Mouse (Mus musculus): ENCODE data around the gene Slc38a4. TPM values are rescaled to one million over a fixed set of nuclear protein-coding genes. Genes with fewer than 3 reads are reported as not detected.

Slc38a4 gene
- total and polyA plus RNA-seq, 2 experiments: 659 to 1,197 TPM

- no peak for DNase-seq (ENCODE audit: extremely low read depth, low read depth, low spot score)
- Histone ChIP-seq H3K27ac (replicated peaks; ENCODE audit: insufficient read depth, low read depth, low read length) (no peak overlapping the region), H3K79me2 (ENCODE audit: control insufficient read depth, insufficient read depth, low read length) (no peaks in the 10 kb centered on the region), H3K9ac (ENCODE audit: low read depth, low read length) (no peak overlapping the region), H3K4me1 (ENCODE audit: control insufficient read depth, insufficient read depth, low read length) (no peaks in the 10 kb centered on the region), H3K27me3 (ENCODE audit: control insufficient read depth, insufficient read depth, low read length) (no peaks in the 10 kb centered on the region), H3K4me3 (ENCODE audit: insufficient read depth, low read depth, low read length) (no peak overlapping the region), H3K36me3 (ENCODE audit: control insufficient read depth, insufficient read depth, low read length) (no peaks in the 10 kb centered on the region)
- WGBS: 95% methylated on average over 5 of the region's 5 CpGs
- TF ChIP-seq CTCF (IDR thresholded peaks at IDR 0.05; ENCODE audit: low read depth, low read length) (no peak), POLR2A (IDR thresholded peaks at IDR 0.05; ENCODE audit: extremely low read depth, insufficient read depth, low read length) (no peak)
These were observed 81.6 kb downstream of the Slc38a4 start for GRCm38 (mm10) chr15:96974131-96974530.

GRCm38 (mm10) chr15:96973370-96973769, 82.4 kb downstream of the Slc38a4 start:
- H3K79me2 ChIP-seq (ENCODE audit: control insufficient read depth, insufficient read depth, low read length): no peaks in the 10 kb centered on the region
- H3K36me3 ChIP-seq (ENCODE audit: control insufficient read depth, insufficient read depth, low read length): no peaks in the 10 kb centered on the region
- no peak overlapping the region for H3K4me3 ChIP-seq (ENCODE audit: insufficient read depth, low read depth, low read length)
- H3K27me3 ChIP-seq (ENCODE audit: control insufficient read depth, insufficient read depth, low read length): no peaks in the 10 kb centered on the region
- H3K9ac ChIP-seq (ENCODE audit: low read depth, low read length): no peak overlapping the region
- 94% methylated on average over 4 of the region's 4 CpGs for WGBS
- DNase-seq (ENCODE audit: extremely low read depth, low read depth, low spot score): no peak
- no peak for TF ChIP-seq CTCF (IDR thresholded peaks at IDR 0.05; ENCODE audit: low read depth, low read length)
- no peak for TF ChIP-seq POLR2A (IDR thresholded peaks at IDR 0.05; ENCODE audit: extremely low read depth, insufficient read depth, low read length)
- H3K27ac ChIP-seq (replicated peaks; ENCODE audit: insufficient read depth, low read depth, low read length): no peak overlapping the region
- no peaks in the 10 kb centered on the region for H3K4me1 ChIP-seq (ENCODE audit: control insufficient read depth, insufficient read depth, low read length)

- TF ChIP-seq POLR2A (IDR thresholded peaks at IDR 0.05; ENCODE audit: extremely low read depth, insufficient read depth, low read length) (no peak), CTCF (IDR thresholded peaks at IDR 0.05; ENCODE audit: low read depth, low read length) (no peak)
- H3K9ac ChIP-seq (ENCODE audit: low read depth, low read length): no peak overlapping the region
- no peak overlapping the region for H3K27ac ChIP-seq (replicated peaks; ENCODE audit: insufficient read depth, low read depth, low read length)
- H3K36me3 ChIP-seq (ENCODE audit: control insufficient read depth, insufficient read depth, low read length): no peaks in the 10 kb centered on the region
- no peaks in the 10 kb centered on the region for H3K4me1 ChIP-seq (ENCODE audit: control insufficient read depth, insufficient read depth, low read length)
- H3K4me3 ChIP-seq (ENCODE audit: insufficient read depth, low read depth, low read length): no peak overlapping the region
- 96% methylated on average over 3 of the region's 3 CpGs for WGBS
- H3K79me2 ChIP-seq (ENCODE audit: control insufficient read depth, insufficient read depth, low read length): no peaks in the 10 kb centered on the region
- no peak for DNase-seq (ENCODE audit: extremely low read depth, low read depth, low spot score)
- H3K27me3 ChIP-seq (ENCODE audit: control insufficient read depth, insufficient read depth, low read length): no peaks in the 10 kb centered on the region
These were observed 83.0 kb downstream of the Slc38a4 start for GRCm38 (mm10) chr15:96972706-96973274.

GRCm38 (mm10) chr15:96971906-96972305, 83.8 kb downstream of the Slc38a4 start:
- 90% methylated on average over 9 of the region's 9 CpGs for WGBS
- no peaks in the 10 kb centered on the region for H3K36me3 ChIP-seq (ENCODE audit: control insufficient read depth, insufficient read depth, low read length)
- H3K9ac ChIP-seq (ENCODE audit: low read depth, low read length): no peak overlapping the region
- H3K4me3 ChIP-seq (ENCODE audit: insufficient read depth, low read depth, low read length): no peak overlapping the region
- no peaks in the 10 kb centered on the region for H3K27me3 ChIP-seq (ENCODE audit: control insufficient read depth, insufficient read depth, low read length)
- no peaks in the 10 kb centered on the region for H3K4me1 ChIP-seq (ENCODE audit: control insufficient read depth, insufficient read depth, low read length)
- no peaks in the 10 kb centered on the region for H3K79me2 ChIP-seq (ENCODE audit: control insufficient read depth, insufficient read depth, low read length)
- TF ChIP-seq POLR2A (IDR thresholded peaks at IDR 0.05; ENCODE audit: extremely low read depth, insufficient read depth, low read length): no peak
- no peak for TF ChIP-seq CTCF (IDR thresholded peaks at IDR 0.05; ENCODE audit: low read depth, low read length)
- no peak for DNase-seq (ENCODE audit: extremely low read depth, low read depth, low spot score)
- H3K27ac ChIP-seq (replicated peaks; ENCODE audit: insufficient read depth, low read depth, low read length): no peak overlapping the region

- TF ChIP-seq POLR2A (IDR thresholded peaks at IDR 0.05; ENCODE audit: extremely low read depth, insufficient read depth, low read length) (no peak), CTCF (IDR thresholded peaks at IDR 0.05; ENCODE audit: low read depth, low read length) (peak; percentile 23; the same call in 1 of the 2 replicates)
- Histone ChIP-seq H3K27me3 (ENCODE audit: control insufficient read depth, insufficient read depth, low read length) (no peaks in the 10 kb centered on the region), H3K4me1 (ENCODE audit: control insufficient read depth, insufficient read depth, low read length) (no peaks in the 10 kb centered on the region), H3K9ac (ENCODE audit: low read depth, low read length) (no peak overlapping the region), H3K27ac (replicated peaks; ENCODE audit: insufficient read depth, low read depth, low read length) (no peak overlapping the region), H3K4me3 (ENCODE audit: insufficient read depth, low read depth, low read length) (no peak overlapping the region), H3K36me3 (ENCODE audit: control insufficient read depth, insufficient read depth, low read length) (no peaks in the 10 kb centered on the region), H3K79me2 (ENCODE audit: control insufficient read depth, insufficient read depth, low read length) (no peaks in the 10 kb centered on the region)
- DNase-seq (ENCODE audit: extremely low read depth, low read depth, low spot score): peak; percentile 23
- WGBS: 77% methylated on average over 4 of the region's 4 CpGs
These were observed 86.0 kb downstream of the Slc38a4 start for GRCm38 (mm10) chr15:96969792-96970191.

- H3K9ac ChIP-seq (ENCODE audit: low read depth, low read length): no peak overlapping the region
- 92% methylated on average over 11 of the region's 11 CpGs for WGBS
- no peaks in the 10 kb centered on the region for H3K36me3 ChIP-seq (ENCODE audit: control insufficient read depth, insufficient read depth, low read length)
- DNase-seq (ENCODE audit: extremely low read depth, low read depth, low spot score): no peak
- H3K4me3 ChIP-seq (ENCODE audit: insufficient read depth, low read depth, low read length): no peak overlapping the region
- no peak for TF ChIP-seq CTCF (IDR thresholded peaks at IDR 0.05; ENCODE audit: low read depth, low read length)
- H3K4me1 ChIP-seq (ENCODE audit: control insufficient read depth, insufficient read depth, low read length): no peaks in the 10 kb centered on the region
- no peaks in the 10 kb centered on the region for H3K79me2 ChIP-seq (ENCODE audit: control insufficient read depth, insufficient read depth, low read length)
- H3K27ac ChIP-seq (replicated peaks; ENCODE audit: insufficient read depth, low read depth, low read length): no peak overlapping the region
- H3K27me3 ChIP-seq (ENCODE audit: control insufficient read depth, insufficient read depth, low read length): no peaks in the 10 kb centered on the region
These were observed 87.0 kb downstream of the Slc38a4 start for GRCm38 (mm10) chr15:96968741-96969140.
